In genomic region chr4:53931499-53931898, GRCm38 (mm10) we compare ENCODE assay signal across 8 mouse cellular contexts.
A peak's percentile ranks its signal among the peaks of the same experiment; 100 is the strongest.
DNase-seq lines count a peak whose midpoint lies in the region; ATAC-seq and TF ChIP-seq lines count a peak whose summit lies in the region.

No protein-coding gene starts in this region.

- WGBS in kidney, adult 2 months: 10% methylated on average over 10 of the region's 10 CpGs
- WGBS in limb, embryonic 12.5 days: 17% methylated on average over 10 of the region's 10 CpGs
- WGBS in midbrain, embryonic 14.5 days: 15% methylated on average over 10 of the region's 10 CpGs
- 11% methylated on average over 10 of the region's 10 CpGs for WGBS in stomach, embryonic 16.5 days

- TF ChIP-seq CTCF in cortical plate, adult 2 months (IDR thresholded peaks at IDR 0.05; ENCODE audit: extremely low read depth, insufficient read depth, low read length): peak; percentile 95
- peak; percentile 85 for TF ChIP-seq CTCF in kidney, adult 2 months (conservative IDR thresholded peaks at IDR 0.05; ENCODE audit: insufficient read depth, insufficient read length, low read depth, low read length)

- no peaks in the 10 kb centered on the region for H3K4me1 ChIP-seq in cortical plate, adult 2 months (ENCODE audit: control insufficient read depth, insufficient read depth, low read length)
- H3K4me1 ChIP-seq in kidney, adult 2 months (ENCODE audit: control insufficient read depth, insufficient read depth, low read length): no peaks in the 10 kb centered on the region
- H3K4me1 ChIP-seq in limb, embryonic 12.5 days (replicated peaks): peaks cover 3% of the 10 kb centered on the region; the same call in 1 of the 2 replicates
- H3K4me1 ChIP-seq in midbrain, embryonic 14.5 days (ENCODE audit: control insufficient read depth, insufficient read depth, low read length): 0 out of 2 replicates have a peak, but pooled peaks cover 4% of the 10 kb centered on the region
- 0 out of 2 replicates have a peak, but pooled peaks cover 3% of the 10 kb centered on the region for H3K4me1 ChIP-seq in stomach, embryonic 16.5 days (ENCODE audit: control insufficient read depth, insufficient read depth, low read length)

- ATAC-seq in limb, embryonic 12.5 days (ENCODE audit: insufficient number of reproducible peaks, insufficient read depth, low FRiP score, low TSS enrichment, low read depth): peak; percentile 37; the same call in 1 of the 2 replicates
- peak; percentile 81; the same call in 1 of the 2 replicates for ATAC-seq in midbrain, embryonic 14.5 days (ENCODE audit: low FRiP score, low TSS enrichment)
- ATAC-seq in stomach, embryonic 16.5 days (ENCODE audit: insufficient read depth, low FRiP score): peak; percentile 75; the same call in 1 of the 2 replicates

- DNase-seq in urinary bladder, adult 2 months (ENCODE audit: low spot score): peak; percentile 28
- DNase-seq in urinary bladder, postnatal 10 days (ENCODE audit: low spot score): no peak
- DNase-seq in gastrocnemius, postnatal 25 days: peak; percentile 14
- DNase-seq in kidney, adult 2 months: peak; percentile 50
- DNase-seq in midbrain, embryonic 14.5 days: peak; percentile 86

- no peak overlapping the region for H3K27ac ChIP-seq in cortical plate, adult 2 months (ENCODE audit: insufficient read depth, low read length)
- no peak overlapping the region for H3K27ac ChIP-seq in kidney, adult 2 months (ENCODE audit: insufficient read depth, low read depth, low read length)
- H3K27ac ChIP-seq in limb, embryonic 12.5 days: no peak overlapping the region
- H3K27ac ChIP-seq in midbrain, embryonic 14.5 days (replicated peaks; ENCODE audit: low read depth, low read length): 0 out of 2 replicates have a peak overlapping the region, but pooled peaks have one; percentile 17
- H3K27ac ChIP-seq in stomach, embryonic 16.5 days (ENCODE audit: low read length): no peak overlapping the region

- no peaks in the 10 kb centered on the region for H3K36me3 ChIP-seq in kidney, adult 2 months (ENCODE audit: control insufficient read depth, insufficient read depth, low read length)
- H3K36me3 ChIP-seq in limb, embryonic 12.5 days: no peaks in the 10 kb centered on the region
- H3K36me3 ChIP-seq in midbrain, embryonic 14.5 days (ENCODE audit: control insufficient read depth, insufficient read depth, low read length): no peaks in the 10 kb centered on the region
- H3K36me3 ChIP-seq in stomach, embryonic 16.5 days (ENCODE audit: control insufficient read depth, insufficient read depth, low read length): no peaks in the 10 kb centered on the region

- H3K27me3 ChIP-seq in kidney, adult 2 months (replicated peaks; ENCODE audit: control insufficient read depth, insufficient read depth, low read length): no peaks in the 10 kb centered on the region
- no peaks in the 10 kb centered on the region for H3K27me3 ChIP-seq in limb, embryonic 12.5 days
- no peaks in the 10 kb centered on the region for H3K27me3 ChIP-seq in midbrain, embryonic 14.5 days (ENCODE audit: control insufficient read depth, insufficient read depth, low read length)
- no peaks in the 10 kb centered on the region for H3K27me3 ChIP-seq in stomach, embryonic 16.5 days (ENCODE audit: control insufficient read depth, insufficient read depth, low read length)

- H3K4me3 ChIP-seq in cortical plate, adult 2 months (ENCODE audit: insufficient read depth, low read length): no peak overlapping the region
- no peak overlapping the region for H3K4me3 ChIP-seq in kidney, adult 2 months (ENCODE audit: insufficient read depth, low read depth, low read length)
- H3K4me3 ChIP-seq in limb, embryonic 12.5 days (replicated peaks): peak overlapping the region; percentile 19
- H3K4me3 ChIP-seq in midbrain, embryonic 14.5 days (replicated peaks; ENCODE audit: low read depth, low read length): 0 out of 2 replicates have a peak overlapping the region, but pooled peaks have one; percentile 9
- peak overlapping the region; percentile 33 for H3K4me3 ChIP-seq in stomach, embryonic 16.5 days (replicated peaks; ENCODE audit: low read length)

- peak overlapping the region; percentile 48 for H3K4me2 ChIP-seq in limb, embryonic 12.5 days
- peak overlapping the region; percentile 44 for H3K4me2 ChIP-seq in midbrain, embryonic 14.5 days (ENCODE audit: low read length)
- peak overlapping the region; percentile 48 for H3K4me2 ChIP-seq in stomach, embryonic 16.5 days (ENCODE audit: low read depth, low read length)

- no peaks in the 10 kb centered on the region for H3K9me3 ChIP-seq in limb, embryonic 12.5 days
- no peaks in the 10 kb centered on the region for H3K9me3 ChIP-seq in midbrain, embryonic 14.5 days (ENCODE audit: control insufficient read depth, low read length)
- no peaks in the 10 kb centered on the region for H3K9me3 ChIP-seq in stomach, embryonic 16.5 days (replicated peaks; ENCODE audit: control insufficient read depth, low read length)

- peak overlapping the region; percentile 38; the same call in 1 of the 2 replicates for H3K9ac ChIP-seq in limb, embryonic 12.5 days (replicated peaks)
- H3K9ac ChIP-seq in midbrain, embryonic 14.5 days (replicated peaks; ENCODE audit: low read length): no peak overlapping the region
- H3K9ac ChIP-seq in stomach, embryonic 16.5 days (ENCODE audit: low read length): peak overlapping the region; percentile 61

- TF ChIP-seq POLR2A in cortical plate, adult 2 months (IDR thresholded peaks at IDR 0.05; ENCODE audit: extremely low read depth, insufficient read depth, low read length): no peak
- no peak for TF ChIP-seq POLR2A in kidney, adult 2 months (IDR thresholded peaks at IDR 0.05; ENCODE audit: low read depth, low read length)

Comparison
In these comparisons a context has a peak if more than half of its experiments do, and no peak if none do; other contexts are left out.
1. H3K4me3 ChIP-seq: peak in limb, embryonic 12.5 days (single experiment), midbrain, embryonic 14.5 days (single experiment) and stomach, embryonic 16.5 days (single experiment); none in cortical plate, adult 2 months (single experiment) and kidney, adult 2 months (single experiment).
2. Peak in every context shown above with its lines, with median percentiles within 50 percentile points of each other: ATAC-seq and H3K4me2 ChIP-seq.